Mouse (Mus musculus): ENCODE measurements around the gene Aldh16a1.

DNA sequence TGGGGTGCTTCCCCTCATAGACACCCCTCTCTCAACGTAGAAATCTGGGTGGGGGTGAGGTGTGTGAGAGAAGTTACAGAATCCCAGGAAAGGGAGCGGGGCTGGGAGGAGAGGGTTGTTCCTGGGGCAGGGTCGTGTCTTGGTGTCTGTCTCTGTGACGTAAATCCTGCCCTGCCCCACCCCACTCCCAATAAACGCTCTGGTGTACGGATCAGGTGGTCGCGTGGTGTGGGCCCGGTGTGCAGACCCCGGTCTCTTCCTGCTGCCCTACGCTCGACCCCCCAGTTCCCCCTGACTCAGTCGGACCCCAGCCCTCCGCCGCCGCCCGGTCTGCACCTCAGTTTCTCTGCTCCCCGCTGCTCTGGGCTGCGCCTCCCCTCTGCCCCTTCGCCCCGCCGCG lies 21.5 kb upstream of the Aldh16a1 start:
- TF ChIP-seq CTCF (IDR thresholded peaks at IDR 0.05; ENCODE audit: borderline replicate concordance, control insufficient read depth, extremely low read depth, insufficient read depth, low read length, poor library complexity) = no peak
- no peak for TF ChIP-seq POLR2A (IDR thresholded peaks at IDR 0.05; ENCODE audit: control insufficient read depth, extremely low read depth, insufficient read depth, low read length, poor library complexity)
